Mouse (Mus musculus): ENCODE data around the gene Ralgapa2. TPM values are rescaled to one million over a fixed set of nuclear protein-coding genes. Genes with fewer than 3 reads are reported as not detected.

Ralgapa2 gene
- polyA plus RNA-seq, 1 experiment from 2014 or later, result 9.9 TPM

DNA sequence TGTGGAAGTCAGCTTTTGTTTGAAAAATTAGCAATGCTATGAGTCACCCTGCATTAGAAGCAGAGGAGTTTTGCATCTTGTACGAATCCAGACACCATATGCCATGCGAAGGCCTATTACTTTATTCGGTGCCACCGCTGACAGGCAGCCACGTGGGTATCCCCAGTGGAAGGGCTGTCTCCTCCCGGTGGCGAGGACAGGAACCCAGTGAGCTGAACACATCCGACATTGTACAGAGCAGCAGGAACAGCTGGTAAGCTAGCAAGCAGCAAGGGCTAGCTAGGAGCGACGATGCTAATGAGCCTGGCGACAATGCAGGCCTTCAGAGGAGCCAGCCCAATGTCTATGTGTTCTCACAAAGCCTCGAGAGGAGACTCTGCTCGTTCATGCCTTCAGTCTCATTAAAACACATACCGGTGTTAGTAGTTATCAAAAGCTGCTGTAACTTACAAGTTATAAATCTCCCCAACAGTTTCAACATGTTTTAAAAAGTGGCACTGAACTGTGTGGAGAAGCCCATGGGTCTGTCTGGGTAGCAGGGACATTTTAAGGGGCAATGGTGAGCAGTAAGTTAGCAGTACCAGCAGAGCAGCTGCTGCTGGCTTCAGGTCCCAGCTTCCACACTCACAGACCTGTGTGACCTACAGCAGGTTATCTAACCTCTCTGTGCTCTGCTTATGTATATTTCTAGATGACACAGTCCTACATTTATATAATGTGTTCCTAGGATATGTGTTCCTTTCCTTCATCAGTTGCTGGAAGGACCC is 221.1 kb downstream of the Ralgapa2 start:
- no peak overlapping the region for H3K9ac ChIP-seq (replicated peaks)
- H3K27me3 ChIP-seq (replicated peaks), result no peaks in the 10 kb centered on the region
- H3K4me1 ChIP-seq, result peaks cover 14% of the 10 kb centered on the region
- H3K4me3 ChIP-seq (replicated peaks), result no peak overlapping the region
- H3K9me3 ChIP-seq (replicated peaks), result no peaks in the 10 kb centered on the region
- peak; percentile 80 for ATAC-seq (ENCODE audit: low FRiP score)
- H3K36me3 ChIP-seq, result no peaks in the 10 kb centered on the region
- H3K4me2 ChIP-seq, result no peak overlapping the region
- 8% methylated on average over 14 of the region's 14 CpGs for WGBS
- H3K27ac ChIP-seq (replicated peaks), result no peak overlapping the region

DNA sequence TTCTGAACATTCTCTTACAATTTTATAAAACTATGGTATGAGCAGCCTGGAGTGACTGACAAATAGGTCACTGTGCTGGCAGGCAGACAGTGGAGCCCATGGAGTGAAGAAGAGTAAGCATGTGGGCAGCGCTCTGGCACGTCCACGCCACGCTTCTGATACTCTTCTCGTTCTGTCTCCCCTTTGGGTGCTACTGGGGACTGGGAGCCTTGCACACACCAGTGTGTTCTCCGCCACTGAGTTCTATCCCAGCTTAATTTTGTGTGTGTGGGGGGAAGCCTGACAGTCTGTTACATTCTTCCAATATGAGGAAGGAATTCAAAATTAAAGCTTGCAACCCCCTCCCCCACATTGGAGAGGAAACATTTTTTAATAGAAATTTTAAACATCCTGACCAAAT is 221.8 kb downstream of the Ralgapa2 start:
- Histone ChIP-seq H3K27me3 (replicated peaks) (no peaks in the 10 kb centered on the region), H3K4me1 (peaks cover 14% of the 10 kb centered on the region), H3K27ac (replicated peaks) (no peak overlapping the region), H3K9ac (replicated peaks) (no peak overlapping the region), H3K4me3 (replicated peaks) (no peak overlapping the region), H3K36me3 (no peaks in the 10 kb centered on the region), H3K4me2 (no peak overlapping the region), H3K9me3 (replicated peaks) (no peaks in the 10 kb centered on the region)
- no peak for ATAC-seq (ENCODE audit: low FRiP score)
- WGBS, result 62% methylated on average over 6 of the region's 6 CpGs

DNA sequence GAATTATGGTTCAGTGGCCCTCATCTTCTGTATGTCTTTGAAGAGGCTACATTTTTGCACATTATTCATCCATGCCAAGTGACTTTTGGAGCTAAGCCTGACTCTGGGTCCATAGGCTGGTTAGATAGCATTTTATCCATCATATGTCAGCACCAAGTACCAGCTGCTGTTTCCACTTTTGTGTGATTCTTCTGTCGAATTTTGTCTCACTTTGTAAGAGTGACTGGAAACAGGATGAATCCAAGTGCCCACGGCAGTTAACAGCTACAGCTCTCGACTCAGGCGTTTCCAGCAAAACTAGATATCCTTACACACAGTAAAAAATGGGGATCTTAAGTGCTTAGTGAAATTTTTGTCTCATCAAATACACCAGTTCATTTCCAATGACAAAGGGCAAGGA is 222.8 kb downstream of the Ralgapa2 start:
- Histone ChIP-seq H3K27ac (replicated peaks) (no peak overlapping the region), H3K4me3 (replicated peaks) (no peak overlapping the region), H3K9ac (replicated peaks) (no peak overlapping the region), H3K9me3 (replicated peaks) (no peaks in the 10 kb centered on the region), H3K27me3 (replicated peaks) (no peaks in the 10 kb centered on the region), H3K4me2 (no peak overlapping the region), H3K36me3 (no peaks in the 10 kb centered on the region), H3K4me1 (peaks cover 14% of the 10 kb centered on the region)
- no peak for ATAC-seq (ENCODE audit: low FRiP score)
- WGBS, result 82% methylated on average over 4 of the region's 4 CpGs

DNA sequence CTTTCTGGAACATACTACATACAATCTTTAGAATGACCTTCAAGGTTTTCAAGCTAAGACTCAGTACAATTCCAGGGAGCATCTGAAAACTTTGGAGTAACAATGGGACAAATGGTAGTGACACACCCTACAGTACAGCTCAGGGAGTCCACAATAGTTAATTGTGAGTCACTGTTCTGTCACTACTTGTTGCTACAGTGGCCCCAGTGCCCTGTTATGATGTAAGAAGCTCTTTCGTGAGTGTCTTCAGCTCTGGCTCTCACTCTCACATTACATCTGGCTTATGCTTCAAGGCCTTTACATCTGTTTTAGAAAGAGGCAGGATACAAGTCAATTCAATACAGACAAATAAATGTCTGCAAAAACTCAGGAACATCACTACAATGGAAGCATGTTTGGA is 223.8 kb downstream of the Ralgapa2 start:
- Histone ChIP-seq H3K9ac (replicated peaks) (no peak overlapping the region), H3K27ac (replicated peaks) (no peak overlapping the region)

DNA sequence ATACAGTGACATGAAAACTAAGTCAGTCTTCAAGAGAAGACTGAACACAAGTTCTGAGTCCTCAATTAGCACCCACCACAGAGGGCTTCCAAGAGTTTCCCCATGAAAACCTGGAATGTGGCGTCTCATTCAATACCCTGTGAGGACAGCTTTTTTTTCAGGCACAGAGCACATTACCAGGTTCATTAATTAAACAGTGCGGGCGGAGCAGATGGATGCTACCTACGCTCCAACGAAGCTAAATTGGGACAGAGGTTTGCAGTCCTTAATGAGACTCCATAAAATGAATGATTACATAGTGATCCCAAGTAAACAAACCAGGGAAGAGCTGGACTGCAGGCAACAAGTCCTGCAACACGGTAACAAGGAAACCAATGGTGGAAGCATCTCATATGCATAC is 224.6 kb downstream of the Ralgapa2 start:
- Histone ChIP-seq H3K4me3 (replicated peaks) (no peak overlapping the region), H3K9me3 (replicated peaks) (no peaks in the 10 kb centered on the region), H3K36me3 (no peaks in the 10 kb centered on the region), H3K4me2 (no peak overlapping the region), H3K9ac (replicated peaks) (no peak overlapping the region), H3K27ac (replicated peaks) (no peak overlapping the region), H3K27me3 (replicated peaks) (no peaks in the 10 kb centered on the region), H3K4me1 (peaks cover 8% of the 10 kb centered on the region)
- 54% methylated on average over 6 of the region's 6 CpGs for WGBS
- ATAC-seq (ENCODE audit: low FRiP score), result no peak

More for the DNA sequence above, 223.8 kb downstream of the Ralgapa2 start:
- no peaks in the 10 kb centered on the region for H3K27me3 ChIP-seq (replicated peaks)
- peaks cover 8% of the 10 kb centered on the region for H3K4me1 ChIP-seq
- H3K4me3 ChIP-seq (replicated peaks), result no peak overlapping the region
- H3K36me3 ChIP-seq, result no peaks in the 10 kb centered on the region
- no peaks in the 10 kb centered on the region for H3K9me3 ChIP-seq (replicated peaks)
- no peak for ATAC-seq (ENCODE audit: low FRiP score)
- WGBS, result 94% methylated on average over 1 of the region's 1 CpGs
- no peak overlapping the region for H3K4me2 ChIP-seq

DNA sequence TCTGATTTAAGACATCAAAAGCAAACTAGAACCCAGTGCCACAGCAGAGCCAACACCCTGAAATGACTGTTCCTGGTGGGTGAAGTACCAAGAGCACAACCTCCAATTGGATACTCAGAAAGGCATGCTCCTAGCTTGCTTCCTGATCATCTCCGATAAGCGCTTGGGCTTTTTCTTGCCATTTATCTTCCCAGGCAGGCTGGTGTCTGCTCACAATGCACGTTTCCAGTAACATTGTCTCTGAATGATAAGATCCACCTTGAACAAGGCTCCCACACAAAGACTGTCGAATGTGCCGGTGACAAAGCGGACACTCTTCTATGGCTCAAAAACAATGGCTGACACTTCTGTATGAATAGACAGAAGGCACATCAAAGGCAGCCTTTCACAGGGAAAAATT is 230.8 kb downstream of the Ralgapa2 start:
- 46% methylated on average over 6 of the region's 6 CpGs for WGBS
- no peak overlapping the region for H3K27ac ChIP-seq (replicated peaks)
- no peak overlapping the region for H3K4me2 ChIP-seq
- H3K4me3 ChIP-seq (replicated peaks), result no peak overlapping the region
- ATAC-seq (ENCODE audit: low FRiP score), result no peak
- H3K9me3 ChIP-seq (replicated peaks), result no peaks in the 10 kb centered on the region
- no peaks in the 10 kb centered on the region for H3K36me3 ChIP-seq
- no peaks in the 10 kb centered on the region for H3K27me3 ChIP-seq (replicated peaks)
- H3K4me1 ChIP-seq, result peaks cover 17% of the 10 kb centered on the region
- no peak overlapping the region for H3K9ac ChIP-seq (replicated peaks)

DNA sequence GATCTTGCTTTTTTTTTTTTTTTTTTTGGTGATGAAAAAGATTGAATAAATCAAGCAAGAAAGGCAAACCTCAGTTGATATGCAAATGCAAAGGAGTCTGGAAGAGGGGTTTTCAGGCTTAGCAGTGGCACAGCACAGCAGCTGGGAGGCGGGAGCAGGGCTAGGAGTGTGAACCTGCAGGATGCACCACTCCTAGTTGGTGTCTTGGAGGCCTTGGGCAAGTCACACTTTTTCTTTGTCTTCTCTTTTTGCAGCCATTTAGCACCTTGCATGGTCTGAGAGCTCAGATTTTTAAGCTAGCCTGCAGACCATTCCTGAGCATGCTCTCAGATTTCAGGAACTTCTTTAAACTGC is 231.2 kb downstream of the Ralgapa2 start:
- no peak overlapping the region for H3K4me3 ChIP-seq (replicated peaks)
- H3K27ac ChIP-seq (replicated peaks), result no peak overlapping the region
- no peaks in the 10 kb centered on the region for H3K36me3 ChIP-seq
- H3K9ac ChIP-seq (replicated peaks), result no peak overlapping the region
- H3K27me3 ChIP-seq (replicated peaks), result no peaks in the 10 kb centered on the region
- H3K4me1 ChIP-seq, result peaks cover 17% of the 10 kb centered on the region
- no peak for ATAC-seq (ENCODE audit: low FRiP score)
- no peaks in the 10 kb centered on the region for H3K9me3 ChIP-seq (replicated peaks)
- 50% methylated on average over 1 of the region's 1 CpGs for WGBS
- H3K4me2 ChIP-seq, result no peak overlapping the region

DNA sequence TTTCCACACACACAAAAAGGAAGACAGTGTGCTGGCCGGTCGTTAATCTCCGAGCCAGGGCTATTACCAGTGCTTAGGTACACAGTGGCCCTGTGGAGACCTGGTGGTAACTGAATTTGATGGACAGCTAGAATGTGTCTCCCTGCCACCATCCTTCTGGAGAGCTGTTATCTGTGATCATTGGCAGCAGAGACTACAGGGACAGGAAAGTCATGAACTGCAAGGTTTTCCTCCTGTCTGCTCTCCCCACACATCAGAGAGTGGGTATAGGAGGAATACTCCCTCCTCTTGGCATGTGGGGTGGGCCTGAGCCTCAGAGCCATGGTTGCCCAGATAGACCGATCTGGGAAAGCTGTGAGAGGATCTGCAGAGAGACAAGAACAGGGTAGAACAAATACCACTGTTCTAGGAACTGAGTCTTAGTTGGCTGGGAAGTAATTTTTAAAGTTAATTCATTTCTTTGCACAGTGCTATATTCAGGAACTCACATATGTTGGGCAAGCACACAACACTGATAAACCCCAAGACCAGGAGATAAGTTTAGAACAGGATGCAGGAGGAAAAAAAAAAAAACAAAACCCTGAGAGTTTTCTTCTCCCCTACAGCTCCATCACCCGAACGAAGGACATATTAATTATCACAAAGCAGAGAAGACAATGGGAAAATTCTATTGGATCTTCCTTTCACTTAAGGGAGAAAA is 231.8 kb downstream of the Ralgapa2 start:
- H3K4me3 ChIP-seq (replicated peaks), result no peak overlapping the region
- no peaks in the 10 kb centered on the region for H3K9me3 ChIP-seq (replicated peaks)
- 28% methylated on average over 6 of the region's 6 CpGs for WGBS
- peak overlapping the region; percentile 69 for H3K27ac ChIP-seq (replicated peaks)
- no peak overlapping the region for H3K4me2 ChIP-seq
- 0 out of 2 replicates have a peak, but pooled peaks have one; percentile 34 for ATAC-seq (ENCODE audit: low FRiP score)
- peaks cover 17% of the 10 kb centered on the region for H3K4me1 ChIP-seq
- no peaks in the 10 kb centered on the region for H3K27me3 ChIP-seq (replicated peaks)
- H3K9ac ChIP-seq (replicated peaks), result no peak overlapping the region
- H3K36me3 ChIP-seq, result no peaks in the 10 kb centered on the region

DNA sequence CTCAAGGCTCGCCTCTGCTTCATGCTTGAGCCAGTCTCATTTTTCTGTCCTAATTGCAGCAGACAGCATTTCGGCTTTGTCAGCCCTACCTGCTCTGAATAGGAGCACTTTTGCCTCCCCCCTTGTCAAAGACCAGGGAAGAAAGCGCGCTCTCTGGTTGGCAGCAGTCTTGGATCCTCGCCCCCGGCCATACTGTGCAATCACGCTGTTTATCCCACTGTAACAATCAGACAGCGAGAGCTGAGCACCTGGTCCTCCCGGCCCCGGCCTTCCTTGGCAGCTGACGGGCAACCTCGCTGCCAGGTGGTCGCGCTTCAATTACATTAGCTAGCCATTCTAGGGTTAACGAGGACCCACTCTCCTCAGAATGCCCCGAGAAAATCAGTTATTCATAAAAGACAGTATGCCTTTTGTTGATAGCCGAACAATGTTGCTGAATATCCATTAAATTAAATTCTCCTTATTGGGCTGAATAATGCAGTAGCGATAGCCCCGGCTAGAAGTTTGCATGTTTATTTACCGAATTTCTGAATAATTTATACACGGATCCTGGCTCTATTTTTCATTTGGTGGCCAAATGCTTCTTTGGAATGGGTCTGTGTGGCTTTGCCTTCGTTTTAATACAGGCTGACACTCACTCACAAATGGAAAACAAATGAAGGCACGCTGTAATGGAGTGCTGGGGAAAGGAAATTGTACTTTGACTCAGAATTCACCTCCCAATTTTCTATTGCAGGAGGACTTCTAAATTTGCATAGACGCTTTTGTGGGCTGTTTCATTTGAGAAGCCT is 232.5 kb downstream of the Ralgapa2 start:
- Histone ChIP-seq H3K4me3 (replicated peaks) (no peak overlapping the region), H3K9ac (replicated peaks) (0 out of 2 replicates have a peak overlapping the region, but pooled peaks have one; percentile 9), H3K36me3 (no peaks in the 10 kb centered on the region), H3K4me1 (peaks cover 17% of the 10 kb centered on the region), H3K27me3 (replicated peaks) (no peaks in the 10 kb centered on the region), H3K27ac (replicated peaks) (peak overlapping the region; percentile 69), H3K9me3 (replicated peaks) (no peaks in the 10 kb centered on the region), H3K4me2 (peak overlapping the region; percentile 43)
- 21% methylated on average over 24 of the region's 24 CpGs for WGBS
- peak; percentile 81 for ATAC-seq (ENCODE audit: low FRiP score)

DNA sequence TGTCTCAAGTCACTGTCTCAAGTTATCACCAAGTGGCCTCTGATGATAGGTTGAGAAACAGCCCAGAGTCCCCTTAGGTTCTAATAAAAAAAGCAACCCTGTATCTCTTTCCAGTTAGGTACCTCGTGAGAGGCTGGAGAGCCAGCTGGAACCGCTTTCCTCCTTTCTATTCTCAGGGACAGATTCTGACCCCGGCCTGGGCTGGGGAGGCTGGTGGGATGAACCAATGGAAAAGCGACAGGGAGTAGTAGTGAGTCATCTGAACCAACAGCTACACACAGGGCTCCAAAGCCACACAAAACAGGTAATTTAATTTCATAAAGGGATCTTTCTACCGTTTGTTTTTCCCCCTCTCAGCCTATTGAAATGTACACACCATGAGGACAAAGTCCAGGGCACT is 233.8 kb downstream of the Ralgapa2 start:
- WGBS, result 42% methylated on average over 5 of the region's 5 CpGs
- H3K4me3 ChIP-seq (replicated peaks), result no peak overlapping the region
- H3K9ac ChIP-seq (replicated peaks), result no peak overlapping the region
- peaks cover 17% of the 10 kb centered on the region for H3K4me1 ChIP-seq
- no peaks in the 10 kb centered on the region for H3K36me3 ChIP-seq
- H3K27ac ChIP-seq (replicated peaks), result no peak overlapping the region; the same call in 1 of the 2 replicates
- no peak overlapping the region for H3K4me2 ChIP-seq
- H3K9me3 ChIP-seq (replicated peaks), result no peaks in the 10 kb centered on the region
- H3K27me3 ChIP-seq (replicated peaks), result no peaks in the 10 kb centered on the region
- ATAC-seq (ENCODE audit: low FRiP score), result no peak

DNA sequence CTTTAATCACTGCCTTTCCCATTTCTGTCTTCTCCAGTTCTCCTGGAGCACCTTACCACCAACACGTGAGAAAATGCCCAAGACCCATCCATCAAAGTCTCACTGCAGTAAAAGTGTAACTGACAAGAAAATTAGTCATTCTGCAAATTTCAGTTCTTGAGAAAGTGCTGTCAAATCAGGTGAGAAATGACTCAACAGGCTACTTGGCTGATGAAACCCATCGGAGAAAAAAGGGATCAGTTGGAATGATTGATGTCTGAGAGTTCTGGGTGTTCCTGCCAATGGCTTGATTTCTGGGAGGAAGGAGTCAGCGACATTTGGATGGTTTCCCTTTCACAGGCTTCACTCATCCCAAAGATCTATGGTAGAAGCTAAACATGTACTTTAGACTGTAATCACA is 245.6 kb downstream of the Ralgapa2 start:
- H3K4me3 ChIP-seq (replicated peaks), result no peak overlapping the region
- ATAC-seq (ENCODE audit: low FRiP score), result no peak

More for the DNA sequence above, 245.6 kb downstream of the Ralgapa2 start:
- Histone ChIP-seq H3K9me3 (replicated peaks) (no peaks in the 10 kb centered on the region), H3K27ac (replicated peaks) (no peak overlapping the region), H3K4me1 (peaks cover 9% of the 10 kb centered on the region), H3K27me3 (replicated peaks) (peaks cover 7% of the 10 kb centered on the region; the same call in 1 of the 2 replicates), H3K4me2 (no peak overlapping the region), H3K9ac (replicated peaks) (no peak overlapping the region), H3K36me3 (no peaks in the 10 kb centered on the region)
- 72% methylated on average over 3 of the region's 3 CpGs for WGBS

Data from neural tube, embryonic 15.5 days (tissue).